Mouse (Mus musculus): ENCODE measurements around the gene Tenm4.

Gene Tenm4

GRCm38 (mm10) chr7:96476987-96477613 is 306.1 kb downstream of the Tenm4 start:
- no peak for DNase-seq (ENCODE audit: low spot score in 2 of 2)

GRCm38 (mm10) chr7:96479139-96479538 is 308.1 kb downstream of the Tenm4 start:
- DNase-seq (ENCODE audit: low spot score in 2 of 2): no peak

- DNase-seq (ENCODE audit: low spot score in 2 of 2): no peak
These were observed 309.4 kb downstream of the Tenm4 start for GRCm38 (mm10) chr7:96480351-96480983.

GRCm38 (mm10) chr7:96482953-96483352 is 311.9 kb downstream of the Tenm4 start:
- no peak for DNase-seq (ENCODE audit: low spot score in 2 of 2)

- no peak for DNase-seq (ENCODE audit: low spot score in 2 of 2)
These were observed 313.0 kb downstream of the Tenm4 start for GRCm38 (mm10) chr7:96484006-96484581.

- no peak for DNase-seq (ENCODE audit: low spot score in 2 of 2)
These were observed 318.5 kb downstream of the Tenm4 start for GRCm38 (mm10) chr7:96489348-96490076.

DNA sequence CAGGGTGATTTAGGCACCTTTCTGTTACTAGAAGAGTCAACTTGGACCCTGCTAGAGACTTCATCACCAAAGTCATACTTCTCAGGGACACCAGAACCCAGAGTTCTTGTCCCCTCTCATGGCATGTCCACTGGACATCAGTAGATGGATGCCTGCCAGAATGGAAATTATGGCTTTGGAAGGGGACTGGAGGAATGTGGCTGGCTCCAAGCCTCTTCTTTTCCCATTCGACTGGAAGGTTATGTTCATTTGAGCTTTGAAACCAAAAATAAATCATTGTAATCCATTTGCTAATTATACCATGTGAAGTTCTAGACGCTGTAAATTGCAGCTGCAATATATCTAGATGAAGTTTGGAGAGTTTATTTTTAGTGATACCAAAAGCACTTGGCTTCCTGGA is 320.9 kb downstream of the Tenm4 start:
- no peak for DNase-seq (ENCODE audit: low spot score in 2 of 2)

- DNase-seq (ENCODE audit: low spot score in 2 of 2): no peak
These were observed 321.6 kb downstream of the Tenm4 start for GRCm38 (mm10) chr7:96492696-96493095.

GRCm38 (mm10) chr7:96494057-96494456 is 323.0 kb downstream of the Tenm4 start:
- no peak for DNase-seq (ENCODE audit: low spot score in 2 of 2)

GRCm38 (mm10) chr7:96500108-96500507 is 329.1 kb downstream of the Tenm4 start:
- no peak for DNase-seq (ENCODE audit: low spot score in 2 of 2)

GRCm38 (mm10) chr7:96500797-96501196 is 329.8 kb downstream of the Tenm4 start:
- DNase-seq (ENCODE audit: low spot score in 2 of 2): no peak

- DNase-seq (ENCODE audit: low spot score in 2 of 2): no peak
These were observed 331.4 kb downstream of the Tenm4 start for GRCm38 (mm10) chr7:96502321-96502973.

DNA sequence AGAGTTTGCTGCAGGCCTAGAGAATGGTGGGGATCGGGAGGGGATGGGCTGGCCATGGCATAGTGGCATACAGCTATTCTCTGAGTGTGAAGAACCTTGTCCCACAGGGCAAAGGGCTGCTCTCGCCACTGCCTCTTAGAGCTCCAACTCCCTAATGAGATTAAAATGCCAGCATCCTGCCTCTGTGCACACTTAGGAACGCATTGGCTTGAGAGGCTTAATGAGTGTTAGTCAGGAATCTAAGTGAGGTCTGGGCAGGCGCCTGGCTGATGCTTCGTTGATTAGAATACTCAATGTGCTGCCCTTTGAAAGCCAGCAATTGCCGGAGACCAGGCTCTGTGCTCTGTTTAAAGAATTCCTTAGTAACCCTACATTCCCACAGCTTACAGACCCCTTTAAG is 334.5 kb downstream of the Tenm4 start:
- DNase-seq (ENCODE audit: low spot score in 2 of 2): no peak

DNA sequence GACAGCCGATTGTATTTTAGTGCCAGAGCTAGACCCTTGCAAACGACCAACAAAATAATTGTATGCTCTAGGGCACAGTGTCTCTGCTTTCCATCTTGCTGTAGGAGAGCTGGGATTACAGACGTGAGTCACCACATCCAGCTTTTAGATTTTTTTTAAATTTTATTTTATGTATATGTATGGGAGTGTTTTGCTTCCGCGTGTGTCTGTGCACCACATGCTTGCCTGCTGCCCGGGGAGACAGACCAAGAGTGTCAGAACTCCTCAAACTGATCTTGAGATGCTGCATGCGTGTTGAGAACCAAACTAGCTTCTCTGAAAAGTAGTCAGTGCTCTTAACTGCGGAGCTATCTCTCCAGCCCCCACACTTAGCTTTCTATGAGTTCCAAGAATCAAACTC is 336.0 kb downstream of the Tenm4 start:
- DNase-seq (ENCODE audit: low spot score in 2 of 2): no peak

DNA sequence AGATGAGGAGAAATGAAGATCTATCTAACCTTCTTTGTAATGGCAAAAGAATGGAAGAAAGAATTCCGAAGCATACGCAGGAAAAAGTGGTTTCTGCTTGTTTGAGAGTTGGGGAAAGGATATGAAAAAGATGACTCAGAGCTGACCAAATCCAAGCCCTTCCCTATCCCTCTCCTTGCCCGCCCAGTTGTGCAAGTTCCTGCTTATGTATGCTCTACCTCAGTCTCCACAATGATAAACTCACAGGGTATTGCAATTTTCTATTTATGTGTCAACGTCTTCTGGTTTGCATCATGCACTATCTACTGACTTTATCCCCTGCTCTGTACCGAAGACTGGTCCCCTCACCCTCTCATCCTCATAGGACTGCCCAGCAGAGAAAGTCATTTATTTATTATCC is 339.4 kb downstream of the Tenm4 start:
- no peak for DNase-seq (ENCODE audit: low spot score in 2 of 2)

GRCm38 (mm10) chr7:96511018-96511609 is 340.1 kb downstream of the Tenm4 start:
- DNase-seq (ENCODE audit: low spot score in 2 of 2): no peak

- DNase-seq (ENCODE audit: low spot score in 2 of 2): no peak
These were observed 341.0 kb downstream of the Tenm4 start for GRCm38 (mm10) chr7:96511953-96512511.

DNA sequence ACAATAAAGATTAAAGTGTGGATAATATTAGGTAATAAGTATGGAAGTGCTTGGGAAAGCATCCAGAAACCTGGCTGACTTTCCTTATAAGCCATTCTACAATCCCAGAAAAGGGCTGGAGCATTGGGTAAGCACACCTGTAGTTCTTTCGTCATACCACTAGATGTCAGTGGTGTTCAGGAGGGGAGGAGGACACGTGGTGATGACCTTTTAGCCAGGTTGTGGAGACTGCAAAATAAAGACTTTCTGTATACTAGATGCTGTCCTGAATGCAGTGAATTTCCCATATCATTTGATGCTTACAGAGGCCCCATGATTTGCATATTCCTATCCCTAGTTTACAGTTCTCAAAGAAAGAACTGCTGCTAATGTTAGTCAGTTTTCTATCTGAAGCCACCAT is 348.2 kb downstream of the Tenm4 start:
- no peak for DNase-seq (ENCODE audit: low spot score in 2 of 2)

DNA sequence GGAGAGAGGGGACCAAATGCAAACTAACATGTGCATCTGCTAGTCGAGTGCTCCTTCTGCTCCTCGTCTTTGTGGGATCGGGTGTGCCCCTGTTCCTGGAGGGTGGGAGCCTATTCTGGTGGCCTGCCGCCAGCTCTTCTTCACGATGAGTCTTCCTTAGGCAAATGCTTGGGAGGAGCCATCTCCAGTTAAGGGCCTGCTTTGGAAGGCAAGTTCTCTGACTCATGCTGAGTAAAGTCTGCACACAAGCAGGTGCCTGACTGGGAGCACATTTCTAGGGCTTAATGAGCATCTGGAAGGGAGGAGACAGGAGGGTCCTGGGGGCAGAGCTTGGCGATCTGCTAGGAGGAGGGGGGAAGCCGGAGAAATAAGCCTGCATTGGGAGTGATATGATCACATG is 350.9 kb downstream of the Tenm4 start:
- no peak for DNase-seq (ENCODE audit: low spot score in 2 of 2)

DNA sequence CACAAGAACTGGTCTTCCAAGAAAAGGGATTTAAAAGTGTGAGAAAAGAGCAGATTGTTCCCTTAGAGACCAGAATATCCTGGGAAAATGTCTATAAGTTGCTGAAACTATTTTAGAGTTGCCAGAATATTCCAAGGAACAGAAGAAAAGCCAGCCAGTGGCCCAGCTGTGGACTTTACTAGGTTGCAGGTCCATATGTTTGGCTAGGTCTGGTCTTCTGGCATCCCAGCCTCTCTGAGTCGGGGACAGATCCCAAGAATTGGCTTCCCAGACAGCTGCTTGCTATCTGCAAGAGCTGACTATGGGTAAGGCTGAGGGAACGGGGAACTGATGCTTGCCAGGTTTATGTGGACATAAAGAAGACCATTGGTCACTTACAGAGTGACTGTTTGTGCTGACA is 352.6 kb downstream of the Tenm4 start:
- no peak for DNase-seq (ENCODE audit: low spot score in 2 of 2)

DNA sequence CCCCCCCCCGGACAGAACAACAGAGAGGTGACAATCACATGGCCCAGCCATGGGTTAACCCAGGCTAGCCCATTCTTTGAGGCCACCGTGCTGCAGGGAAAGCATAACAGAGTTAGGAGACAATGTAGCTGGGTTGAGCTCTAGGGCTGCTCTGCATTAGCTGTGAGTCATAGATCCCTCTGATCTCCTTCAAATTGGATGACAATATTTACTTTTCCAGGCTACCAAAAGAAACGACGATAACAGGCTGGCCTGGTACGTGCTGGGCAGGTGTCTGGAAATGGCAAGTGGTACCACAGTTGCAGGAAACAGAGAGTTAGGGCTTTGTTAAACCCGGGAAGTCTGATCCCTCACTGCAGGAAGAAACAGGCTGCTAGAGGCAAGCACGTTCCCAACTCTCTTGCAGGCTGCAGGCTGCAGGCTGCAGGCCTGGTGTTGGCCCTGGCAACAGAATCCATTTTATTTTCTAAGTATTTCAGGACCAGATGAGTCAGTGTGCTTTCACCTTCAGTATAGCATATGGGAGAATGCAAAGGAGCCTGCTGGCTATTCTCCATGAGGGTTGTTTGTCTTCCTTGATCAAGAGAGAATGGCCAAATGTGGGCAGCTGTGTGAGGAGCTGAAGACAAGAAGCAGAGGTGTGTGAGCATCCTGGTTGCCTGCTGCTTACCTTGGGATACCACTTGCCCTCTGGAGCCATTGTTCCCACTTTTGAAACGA is 353.6 kb downstream of the Tenm4 start:
- no peak for DNase-seq (ENCODE audit: low spot score in 2 of 2)

Measured in urinary bladder, postnatal 36 days (tissue).